ENCODE assay signal across 17 mouse cellular contexts in the genomic region with DNA sequence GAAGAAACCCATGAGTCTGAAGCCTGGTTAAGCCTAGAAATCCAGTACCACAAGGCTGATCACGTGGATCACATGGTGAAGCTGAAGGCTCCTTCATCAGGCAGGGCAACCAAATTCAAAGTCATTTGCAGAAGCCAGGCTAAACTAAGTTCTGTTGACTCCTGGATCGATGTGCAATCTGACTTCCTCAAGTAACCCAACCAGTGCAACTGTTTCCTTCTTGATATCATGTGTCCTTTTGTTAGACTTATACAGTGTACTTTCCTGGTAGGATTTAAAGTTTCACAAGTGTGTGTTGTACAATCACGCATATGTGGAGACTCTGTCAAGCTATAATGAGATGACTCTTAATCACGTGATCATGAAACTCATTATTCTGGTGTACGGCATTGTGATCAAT.
"Had no signal": no experiment of that assay in that cellular context is flagged by ENCODE, and none has a peak within 500 bp of the region (broad histone marks: within the 10 kb centered on the region; RNA-seq: fewer than 3 reads in every experiment).

No protein-coding gene starts in this region.

- H3K27ac ChIP-seq: macrophage; midbrain, embryonic 13.5 days; midbrain, embryonic 15.5 days; neural tube, embryonic 12.5 days; stomach, embryonic 15.5 days; stomach, postnatal 0 days had no signal

- H3K4me3 ChIP-seq: lung, embryonic 15.5 days; megakaryocyte, embryonic 14.5 days; midbrain, embryonic 13.5 days; midbrain, embryonic 15.5 days; neural tube, embryonic 12.5 days; stomach, embryonic 15.5 days had no signal

- H3K9me3 ChIP-seq: lung, embryonic 15.5 days; megakaryocyte, embryonic 14.5 days; midbrain, embryonic 13.5 days; midbrain, embryonic 15.5 days; neural tube, embryonic 12.5 days; stomach, embryonic 15.5 days had no signal

- H3K27me3 ChIP-seq: lung, embryonic 15.5 days; megakaryocyte, embryonic 14.5 days; midbrain, embryonic 13.5 days; midbrain, embryonic 15.5 days; neural tube, embryonic 12.5 days; stomach, embryonic 15.5 days had no signal

- H3K4me2 ChIP-seq: lung, embryonic 15.5 days; midbrain, embryonic 11.5 days; midbrain, embryonic 13.5 days; midbrain, embryonic 15.5 days; neural tube, embryonic 12.5 days; stomach, embryonic 15.5 days had no signal

- DNase-seq: lung, adult 2 months; lung, postnatal 14 days; lung, postnatal 36 days; right cerebral cortex, postnatal 14 days; thymus, adult 2 months; thymus, postnatal 25 days; thymus, postnatal 4 days had no signal

- ATAC-seq: lung, postnatal 0 days; midbrain, embryonic 13.5 days; midbrain, embryonic 15.5 days had no signal

- H3K9ac ChIP-seq: lung, embryonic 15.5 days; midbrain, embryonic 13.5 days; midbrain, embryonic 15.5 days; neural tube, embryonic 12.5 days; stomach, embryonic 15.5 days had no signal

- H3K4me1 ChIP-seq: midbrain, embryonic 13.5 days; midbrain, embryonic 15.5 days; neural tube, embryonic 12.5 days had no signal

- H3K36me3 ChIP-seq: lung, embryonic 15.5 days; midbrain, embryonic 15.5 days; stomach, embryonic 15.5 days had no signal
